Mouse (Mus musculus): Measurements from ENCODE around the gene Lrguk.

GRCm38 (mm10) chr6:34083471-34083870, 54.2 kb downstream of the Lrguk start:
- no peak for TF ChIP-seq CTCF (IDR thresholded peaks at IDR 0.05; ENCODE audit: low read depth)
- TF ChIP-seq EP300 (IDR thresholded peaks at IDR 0.05; ENCODE audit: low read depth): no peak
